Comparison of ENCODE assay signal across 12 mouse cellular contexts in genomic region chr11:90727354-90728125, GRCm38 (mm10). TPM values are rescaled to one million over a fixed set of nuclear protein-coding genes. Genes with fewer than 3 reads are reported as not detected.
DNase-seq lines count a peak whose midpoint lies in the region; ATAC-seq lines count a peak whose summit lies in the region.
"Had no signal": no experiment of that assay in that cellular context is flagged by ENCODE, and none has a peak within 500 bp of the region (broad histone marks: within the 10 kb centered on the region; RNA-seq: fewer than 3 reads in every experiment).

No protein-coding gene starts in this region.

- no peak overlapping the region for H3K4me3 ChIP-seq in lung, embryonic 16.5 days (ENCODE audit: low read length)
- H3K4me3 ChIP-seq in liver, embryonic 16.5 days (ENCODE audit: low read depth, low read length), result peak overlapping the region; percentile 41
- H3K4me3 ChIP-seq: hindbrain, embryonic 13.5 days had no signal

- 0 out of 2 replicates have a peak, but pooled peaks have one; percentile 43 for ATAC-seq in lung, embryonic 16.5 days (ENCODE audit: low read depth)
- ATAC-seq in erythroblast, adult 5-6 weeks (replicated peaks; ENCODE audit: low FRiP score, poor library complexity, severe bottlenecking), result peak; percentile 92
- ATAC-seq in liver, embryonic 16.5 days (ENCODE audit: low read depth), result peak; percentile 93

- peak overlapping the region; percentile 32; the same call in 1 of the 2 replicates for H3K4me2 ChIP-seq in lung, embryonic 16.5 days (ENCODE audit: low read depth, low read length)
- peak overlapping the region; percentile 73 for H3K4me2 ChIP-seq in liver, embryonic 16.5 days (ENCODE audit: low read depth, low read length)
- H3K4me2 ChIP-seq: hindbrain, embryonic 13.5 days had no signal

- H3K9ac ChIP-seq in lung, embryonic 16.5 days (ENCODE audit: low read length), result no peak overlapping the region
- H3K9ac ChIP-seq in liver, embryonic 16.5 days (ENCODE audit: low read depth, low read length), result peak overlapping the region; percentile 65
- H3K9ac ChIP-seq: hindbrain, embryonic 13.5 days had no signal

- WGBS in lung, embryonic 16.5 days, result 25% methylated on average over 10 of the region's 10 CpGs
- 12% methylated on average over 10 of the region's 10 CpGs for WGBS in liver, embryonic 16.5 days (ENCODE audit: insufficient replicate concordance)

- H3K27me3 ChIP-seq in lung, embryonic 16.5 days (ENCODE audit: control insufficient read depth, insufficient read depth, low read depth, low read length), result no peaks in the 10 kb centered on the region
- H3K27me3 ChIP-seq in liver, embryonic 16.5 days (ENCODE audit: control insufficient read depth, insufficient read depth, low read depth, low read length), result no peaks in the 10 kb centered on the region
- H3K27me3 ChIP-seq: hindbrain, embryonic 13.5 days had no signal

- 0 out of 2 replicates have a peak overlapping the region, but pooled peaks have one; percentile 15 for H3K27ac ChIP-seq in lung, embryonic 16.5 days (ENCODE audit: low read length)
- peak overlapping the region; percentile 100 for H3K27ac ChIP-seq in liver, embryonic 16.5 days (ENCODE audit: low read length)
- H3K27ac ChIP-seq: hindbrain, embryonic 13.5 days; macrophage had no signal

- DNase-seq in lung, postnatal 25 days (ENCODE audit: low spot score), result no peak
- peak; percentile 57 for DNase-seq in yolk sac, embryonic 10.5 days (ENCODE audit: low spot score)
- DNase-seq in urinary bladder, adult 2 months (ENCODE audit: low spot score), result no peak
- DNase-seq in B cell, adult 2 months, result no peak
- DNase-seq: adrenal gland, adult 2 months; cerebellum, adult 9-11 months; kidney, postnatal 10 days had no signal

- H3K9me3 ChIP-seq in lung, embryonic 16.5 days (ENCODE audit: control insufficient read depth, low read length), result no peaks in the 10 kb centered on the region
- no peaks in the 10 kb centered on the region for H3K9me3 ChIP-seq in liver, embryonic 16.5 days (replicated peaks; ENCODE audit: control insufficient read depth, low read length)
- H3K9me3 ChIP-seq: hindbrain, embryonic 13.5 days had no signal

- no peaks in the 10 kb centered on the region for H3K4me1 ChIP-seq in lung, embryonic 16.5 days (replicated peaks; ENCODE audit: control insufficient read depth, insufficient read depth, low read length)
- H3K4me1 ChIP-seq in liver, embryonic 16.5 days (ENCODE audit: control insufficient read depth, low read depth, low read length), result peaks cover 53% of the 10 kb centered on the region

- H3K36me3 ChIP-seq in lung, embryonic 16.5 days (ENCODE audit: control insufficient read depth, insufficient read depth, low read length), result no peaks in the 10 kb centered on the region
- no peaks in the 10 kb centered on the region for H3K36me3 ChIP-seq in liver, embryonic 16.5 days (ENCODE audit: control insufficient read depth, insufficient read depth)
- H3K36me3 ChIP-seq: hindbrain, embryonic 13.5 days had no signal

RNA-seq across cellular contexts. Expression of gene Tom1l1, which starts 39.4 kb away (rescaled TPM):
- 40.3 and 41.7 TPM in 2 replicates for polyA plus RNA-seq in lung, embryonic 16.5 days (2015; fragmentation: Nextera tagmentation; extraction: Ambion mirVana)
- total RNA-seq in erythroblast, adult 5-6 weeks (2015; ENCODE audit: low replicate concordance), result 45.1 and 50.1 TPM in 2 replicates
- total RNA-seq in erythroblast, adult 5-6 weeks (2017; ENCODE audit: low replicate concordance), result 99.1 and 124 TPM in 2 replicates
- 50.3 and 51.8 TPM in 2 replicates for polyA plus RNA-seq in liver, embryonic 16.5 days (2015; fragmentation: Nextera tagmentation; extraction: Ambion mirVana)
- polyA plus RNA-seq in urinary bladder, adult 2 months (2012; rRNA removed), result 11.1 and 15.3 TPM in 2 replicates

Comparison
In these comparisons a context has a peak if more than half of its experiments do, and no peak if none do; other contexts are left out.
1. ATAC-seq: peak in every context shown above with its lines; median percentile 93 in liver, embryonic 16.5 days; 92 in erythroblast, adult 5-6 weeks; 43 in lung, embryonic 16.5 days.